Comparison of ENCODE assay signal across 9 mouse cellular contexts in genomic region chr10:83107921-83108738, GRCm38 (mm10).
DNase-seq lines count a peak whose midpoint lies in the region; ATAC-seq and TF ChIP-seq lines count a peak whose summit lies in the region.
"Had no signal": no experiment of that assay in that cellular context is flagged by ENCODE, and none has a peak within 500 bp of the region (broad histone marks: within the 10 kb centered on the region; RNA-seq: fewer than 3 reads in every experiment).

No protein-coding gene starts in this region.

- H3K9ac ChIP-seq in embryonic facial prominence, embryonic 15.5 days, result no peak overlapping the region
- 0 out of 2 replicates have a peak overlapping the region, but pooled peaks have one; percentile 19 for H3K9ac ChIP-seq in limb, embryonic 13.5 days
- H3K9ac ChIP-seq in kidney, embryonic 15.5 days, result no peak overlapping the region
- H3K9ac ChIP-seq: midbrain, embryonic 12.5 days had no signal

- TF ChIP-seq POLR2A in cortical plate, adult 2 months (IDR thresholded peaks at IDR 0.05; ENCODE audit: extremely low read depth, insufficient read depth, low read length), result no peak

- DNase-seq in layer of hippocampus, adult 9-11 months, result peak; percentile 46
- DNase-seq in layer of hippocampus, postnatal 25 days (ENCODE audit: extremely low spot score in 1 of 2, low spot score in 1 of 2), result no peak
- no peak for DNase-seq in spleen, adult 18-20 months
- no peak for DNase-seq in frontal cortex, postnatal 36 days (ENCODE audit: low spot score in 2 of 2)

- ATAC-seq in embryonic facial prominence, embryonic 15.5 days (ENCODE audit: insufficient number of reproducible peaks, low FRiP score, low TSS enrichment, low read depth), result no peak
- ATAC-seq in limb, embryonic 13.5 days (ENCODE audit: low FRiP score, low read depth), result peak; percentile 42; the same call in 1 of the 2 replicates
- no peak for ATAC-seq in kidney, embryonic 15.5 days (replicated peaks; ENCODE audit: low FRiP score)

- H3K4me3 ChIP-seq in cortical plate, adult 2 months (ENCODE audit: insufficient read depth, low read length), result no peak overlapping the region
- H3K4me3 ChIP-seq in embryonic facial prominence, embryonic 15.5 days (replicated peaks), result no peak overlapping the region
- no peak overlapping the region for H3K4me3 ChIP-seq in limb, embryonic 13.5 days
- H3K4me3 ChIP-seq in kidney, embryonic 15.5 days (replicated peaks), result no peak overlapping the region
- H3K4me3 ChIP-seq: midbrain, embryonic 12.5 days had no signal

- H3K4me2 ChIP-seq in embryonic facial prominence, embryonic 15.5 days (replicated peaks), result no peak overlapping the region
- peak overlapping the region; percentile 44 for H3K4me2 ChIP-seq in limb, embryonic 13.5 days (replicated peaks)
- H3K4me2 ChIP-seq in kidney, embryonic 15.5 days, result no peak overlapping the region
- H3K4me2 ChIP-seq: midbrain, embryonic 12.5 days had no signal

- no peaks in the 10 kb centered on the region for H3K9me3 ChIP-seq in embryonic facial prominence, embryonic 15.5 days (replicated peaks)
- no peaks in the 10 kb centered on the region for H3K9me3 ChIP-seq in limb, embryonic 13.5 days
- no peaks in the 10 kb centered on the region for H3K9me3 ChIP-seq in kidney, embryonic 15.5 days (replicated peaks)
- H3K9me3 ChIP-seq: midbrain, embryonic 12.5 days had no signal

- TF ChIP-seq CTCF in cortical plate, adult 2 months (IDR thresholded peaks at IDR 0.05; ENCODE audit: extremely low read depth, insufficient read depth, low read length), result no peak

- H3K27ac ChIP-seq in cortical plate, adult 2 months (ENCODE audit: insufficient read depth, low read length), result peak overlapping the region; percentile 2; the same call in 1 of the 2 replicates
- peak overlapping the region; percentile 58; the same call in 1 of the 2 replicates for H3K27ac ChIP-seq in embryonic facial prominence, embryonic 15.5 days (replicated peaks)
- peak overlapping the region; percentile 82 for H3K27ac ChIP-seq in limb, embryonic 13.5 days
- H3K27ac ChIP-seq in kidney, embryonic 15.5 days, result no peak overlapping the region
- H3K27ac ChIP-seq: midbrain, embryonic 12.5 days had no signal

- H3K36me3 ChIP-seq in embryonic facial prominence, embryonic 15.5 days, result no peaks in the 10 kb centered on the region
- no peaks in the 10 kb centered on the region for H3K36me3 ChIP-seq in limb, embryonic 13.5 days
- H3K36me3 ChIP-seq in kidney, embryonic 15.5 days, result no peaks in the 10 kb centered on the region
- H3K36me3 ChIP-seq: midbrain, embryonic 12.5 days had no signal

- 46% methylated on average over 21 of the region's 21 CpGs for WGBS in embryonic facial prominence, embryonic 15.5 days
- 37% methylated on average over 21 of the region's 21 CpGs for WGBS in limb, embryonic 13.5 days
- 57% methylated on average over 21 of the region's 21 CpGs for WGBS in kidney, embryonic 15.5 days

- H3K4me1 ChIP-seq in cortical plate, adult 2 months (ENCODE audit: control insufficient read depth, insufficient read depth, low read length), result peaks cover 8% of the 10 kb centered on the region
- H3K4me1 ChIP-seq in embryonic facial prominence, embryonic 15.5 days, result peaks cover 44% of the 10 kb centered on the region
- H3K4me1 ChIP-seq in limb, embryonic 13.5 days, result peaks cover 79% of the 10 kb centered on the region
- peaks cover 45% of the 10 kb centered on the region for H3K4me1 ChIP-seq in kidney, embryonic 15.5 days

- H3K27me3 ChIP-seq in embryonic facial prominence, embryonic 15.5 days, result no peaks in the 10 kb centered on the region
- no peaks in the 10 kb centered on the region; the same call in 1 of the 2 replicates for H3K27me3 ChIP-seq in limb, embryonic 13.5 days
- no peaks in the 10 kb centered on the region for H3K27me3 ChIP-seq in kidney, embryonic 15.5 days
